10 mouse cellular contexts compared by ENCODE assay signal in the genomic region with DNA sequence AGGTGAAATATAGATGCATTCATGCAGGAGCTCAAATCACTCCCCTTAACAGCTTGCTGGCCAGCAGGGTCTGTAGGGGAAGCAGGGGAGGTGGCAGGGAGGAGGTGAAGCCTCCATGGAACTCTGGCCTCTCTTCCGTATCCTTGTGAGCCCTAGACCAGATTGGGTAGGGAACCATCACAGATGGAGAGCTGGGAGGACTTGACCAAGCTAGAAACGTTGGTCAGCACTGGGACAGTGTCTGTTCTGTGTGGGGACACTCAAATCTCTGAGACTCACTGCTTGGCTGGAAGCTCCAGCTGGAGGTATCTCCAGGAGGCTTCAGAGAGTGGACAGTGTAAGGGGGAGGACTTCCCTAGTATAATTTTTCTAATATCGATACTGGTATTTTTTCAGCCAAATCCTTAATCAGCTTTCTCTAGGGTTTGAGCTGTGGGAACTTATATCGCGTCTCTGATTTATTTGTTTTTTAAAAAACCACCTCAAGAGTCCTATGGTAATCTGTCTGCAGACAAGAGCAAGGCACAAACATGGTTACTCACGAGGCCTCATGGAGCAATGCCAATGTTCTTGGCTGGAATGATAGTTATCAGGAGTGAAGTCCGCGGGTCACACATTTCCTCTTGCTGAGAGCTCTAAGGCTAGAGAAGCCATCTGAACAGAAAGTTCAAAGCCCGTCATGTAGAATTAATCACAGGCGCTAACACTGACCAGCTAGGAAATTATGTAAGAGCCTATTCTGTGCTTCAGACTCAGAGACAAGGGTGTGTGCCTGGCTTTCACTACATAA. TPM values are rescaled to one million over a fixed set of nuclear protein-coding genes. Genes with fewer than 3 reads are reported as not detected.
DNase-seq lines count a peak whose midpoint lies in the region; ATAC-seq lines count a peak whose summit lies in the region.
"Had no signal": no experiment of that assay in that cellular context is flagged by ENCODE, and none has a peak within 500 bp of the region (broad histone marks: within the 10 kb centered on the region; RNA-seq: fewer than 3 reads in every experiment).

No protein-coding gene starts in this region.

- peaks cover 11% of the 10 kb centered on the region; the same call in 1 of the 2 replicates for H3K4me1 ChIP-seq in forebrain, embryonic 13.5 days
- H3K4me1 ChIP-seq in forebrain, embryonic 11.5 days (replicated peaks; ENCODE audit: control insufficient read depth, insufficient read depth, low read length) = no peaks in the 10 kb centered on the region
- no peaks in the 10 kb centered on the region for H3K4me1 ChIP-seq in liver, embryonic 11.5 days (replicated peaks; ENCODE audit: control insufficient read depth, insufficient read depth, low read length)
- H3K4me1 ChIP-seq in liver, embryonic 12.5 days = no peaks in the 10 kb centered on the region
- no peaks in the 10 kb centered on the region for H3K4me1 ChIP-seq in embryonic facial prominence, embryonic 12.5 days
- H3K4me1 ChIP-seq in neural tube, embryonic 15.5 days = peaks cover 12% of the 10 kb centered on the region; the same call in 1 of the 2 replicates

- no peaks in the 10 kb centered on the region for H3K9me3 ChIP-seq in forebrain, embryonic 13.5 days (replicated peaks)
- H3K9me3 ChIP-seq in forebrain, embryonic 11.5 days (ENCODE audit: control insufficient read depth, low read length) = no peaks in the 10 kb centered on the region
- H3K9me3 ChIP-seq in liver, embryonic 11.5 days (ENCODE audit: control insufficient read depth, low read length) = no peaks in the 10 kb centered on the region
- H3K9me3 ChIP-seq in liver, embryonic 12.5 days (replicated peaks) = no peaks in the 10 kb centered on the region
- no peaks in the 10 kb centered on the region for H3K9me3 ChIP-seq in embryonic facial prominence, embryonic 12.5 days
- H3K9me3 ChIP-seq in neural tube, embryonic 15.5 days (replicated peaks) = no peaks in the 10 kb centered on the region
- H3K9me3 ChIP-seq: lung, embryonic 15.5 days had no signal

- 0 out of 2 replicates have a peak, but pooled peaks cover 6% of the 10 kb centered on the region for H3K27me3 ChIP-seq in forebrain, embryonic 13.5 days
- no peaks in the 10 kb centered on the region; the same call in 1 of the 2 replicates for H3K27me3 ChIP-seq in forebrain, embryonic 11.5 days (ENCODE audit: control insufficient read depth, insufficient read depth, low read length)
- H3K27me3 ChIP-seq in liver, embryonic 11.5 days (replicated peaks; ENCODE audit: control insufficient read depth, insufficient read depth, low read length) = peaks cover 3% of the 10 kb centered on the region; the same call in 1 of the 2 replicates
- H3K27me3 ChIP-seq in liver, embryonic 12.5 days (replicated peaks) = peaks cover 16% of the 10 kb centered on the region
- H3K27me3 ChIP-seq in embryonic facial prominence, embryonic 12.5 days = no peaks in the 10 kb centered on the region
- H3K27me3 ChIP-seq in neural tube, embryonic 15.5 days (replicated peaks) = no peaks in the 10 kb centered on the region
- H3K27me3 ChIP-seq: lung, embryonic 15.5 days had no signal

- 0 out of 2 replicates have a peak overlapping the region, but pooled peaks have one; percentile 42 for H3K4me3 ChIP-seq in forebrain, embryonic 13.5 days
- H3K4me3 ChIP-seq in forebrain, embryonic 11.5 days (ENCODE audit: low read depth, low read length) = no peak overlapping the region
- no peak overlapping the region for H3K4me3 ChIP-seq in liver, embryonic 11.5 days (ENCODE audit: low read depth, low read length)
- no peak overlapping the region for H3K4me3 ChIP-seq in liver, embryonic 12.5 days
- no peak overlapping the region for H3K4me3 ChIP-seq in embryonic facial prominence, embryonic 12.5 days
- no peak overlapping the region for H3K4me3 ChIP-seq in neural tube, embryonic 15.5 days (replicated peaks)

- no peak for ATAC-seq in forebrain, embryonic 13.5 days
- no peak for ATAC-seq in forebrain, embryonic 11.5 days (replicated peaks; ENCODE audit: low FRiP score)
- peak; percentile 34; the same call in 1 of the 2 replicates for ATAC-seq in liver, embryonic 11.5 days (replicated peaks; ENCODE audit: low FRiP score)
- ATAC-seq in liver, embryonic 12.5 days = no peak
- ATAC-seq in embryonic facial prominence, embryonic 12.5 days (ENCODE audit: insufficient number of reproducible peaks, insufficient read depth, low FRiP score, low TSS enrichment) = no peak
- no peak for ATAC-seq in neural tube, embryonic 15.5 days (ENCODE audit: low FRiP score)

- peak overlapping the region; percentile 82 for H3K4me2 ChIP-seq in forebrain, embryonic 13.5 days
- H3K4me2 ChIP-seq in forebrain, embryonic 11.5 days (ENCODE audit: low read depth, low read length, severe bottlenecking) = no peak overlapping the region
- H3K4me2 ChIP-seq in liver, embryonic 11.5 days = no peak overlapping the region
- no peak overlapping the region for H3K4me2 ChIP-seq in liver, embryonic 12.5 days
- peak overlapping the region; percentile 70 for H3K4me2 ChIP-seq in embryonic facial prominence, embryonic 12.5 days (replicated peaks)
- peak overlapping the region; percentile 85 for H3K4me2 ChIP-seq in neural tube, embryonic 15.5 days

- no peak overlapping the region for H3K27ac ChIP-seq in forebrain, embryonic 13.5 days
- H3K27ac ChIP-seq in forebrain, embryonic 11.5 days (ENCODE audit: low read depth, low read length) = no peak overlapping the region
- no peak overlapping the region for H3K27ac ChIP-seq in liver, embryonic 11.5 days (ENCODE audit: low read depth, low read length)
- H3K27ac ChIP-seq in liver, embryonic 12.5 days = no peak overlapping the region
- H3K27ac ChIP-seq in embryonic facial prominence, embryonic 12.5 days = no peak overlapping the region
- H3K27ac ChIP-seq in neural tube, embryonic 15.5 days (replicated peaks) = no peak overlapping the region
- H3K27ac ChIP-seq: lung, embryonic 15.5 days had no signal

- H3K9ac ChIP-seq in forebrain, embryonic 13.5 days = 0 out of 2 replicates have a peak overlapping the region, but pooled peaks have one; percentile 55
- no peak overlapping the region for H3K9ac ChIP-seq in forebrain, embryonic 11.5 days (ENCODE audit: low read length)
- H3K9ac ChIP-seq in liver, embryonic 11.5 days (ENCODE audit: low read depth, low read length) = no peak overlapping the region
- H3K9ac ChIP-seq in liver, embryonic 12.5 days = no peak overlapping the region
- H3K9ac ChIP-seq in embryonic facial prominence, embryonic 12.5 days = 0 out of 2 replicates have a peak overlapping the region, but pooled peaks have one; percentile 46
- no peak overlapping the region for H3K9ac ChIP-seq in neural tube, embryonic 15.5 days (replicated peaks)

- no peaks in the 10 kb centered on the region for H3K36me3 ChIP-seq in forebrain, embryonic 13.5 days (ENCODE audit: poor library complexity, severe bottlenecking)
- H3K36me3 ChIP-seq in forebrain, embryonic 11.5 days (ENCODE audit: control insufficient read depth, insufficient read depth, low read length) = no peaks in the 10 kb centered on the region
- no peaks in the 10 kb centered on the region for H3K36me3 ChIP-seq in liver, embryonic 11.5 days (ENCODE audit: control insufficient read depth, insufficient read depth, low read length)
- H3K36me3 ChIP-seq in liver, embryonic 12.5 days = no peaks in the 10 kb centered on the region
- H3K36me3 ChIP-seq in embryonic facial prominence, embryonic 12.5 days = no peaks in the 10 kb centered on the region
- no peaks in the 10 kb centered on the region for H3K36me3 ChIP-seq in neural tube, embryonic 15.5 days
- H3K36me3 ChIP-seq: lung, embryonic 15.5 days had no signal

- DNase-seq in forebrain, embryonic 11.5 days (ENCODE audit: low spot score) = no peak
- no peak for DNase-seq in liver, embryonic 11.5 days (ENCODE audit: low spot score)
- DNase-seq in heart, postnatal 14 days = no peak
- no peak for DNase-seq in thymus, postnatal 0 days (ENCODE audit: low spot score)
- DNase-seq: B cell, adult 2 months had no signal

- 82% methylated on average over 10 of the region's 10 CpGs for WGBS in forebrain, embryonic 13.5 days
- 75% methylated on average over 10 of the region's 10 CpGs for WGBS in forebrain, embryonic 11.5 days
- 69% methylated on average over 10 of the region's 10 CpGs for WGBS in liver, embryonic 11.5 days
- 53% methylated on average over 10 of the region's 10 CpGs for WGBS in liver, embryonic 12.5 days (ENCODE audit: insufficient replicate concordance)
- 73% methylated on average over 10 of the region's 10 CpGs for WGBS in embryonic facial prominence, embryonic 12.5 days
- WGBS in neural tube, embryonic 15.5 days = 82% methylated on average over 10 of the region's 10 CpGs

- intact Hi-C loops in heart, postnatal 14 days (cut with DNase I) = no loop called here

RNA-seq across cellular contexts. Expression of a gene that starts 1.0 kb away (rescaled TPM):
- 12.6 and 17.7 TPM in 2 replicates for polyA plus RNA-seq in forebrain, embryonic 13.5 days (2015; fragmentation: Nextera tagmentation; extraction: Ambion mirVana)
- 5.4 and 6.9 TPM in 2 replicates for polyA plus RNA-seq in forebrain, embryonic 11.5 days (2014; fragmentation: Nextera tagmentation; extraction: Ambion mirVana)
- polyA plus RNA-seq in liver, embryonic 11.5 days (2014; fragmentation: Nextera tagmentation; extraction: Ambion mirVana) = 0.60 and 0.71 TPM in 2 replicates
- 0.19 and 0.29 TPM in 2 replicates for polyA plus RNA-seq in liver, embryonic 12.5 days (2016; fragmentation: Nextera tagmentation; extraction: Ambion mirVana)
- polyA plus RNA-seq in embryonic facial prominence, embryonic 12.5 days (2016; fragmentation: Nextera tagmentation; extraction: Ambion mirVana) = 3.9 and 5.0 TPM in 2 replicates
- polyA plus RNA-seq in neural tube, embryonic 15.5 days (2015; fragmentation: Nextera tagmentation; extraction: Ambion mirVana) = 48.0 and 56.3 TPM in 2 replicates
- not detected for total RNA-seq in heart, postnatal 14 days (2021)
- 4.2 and 5.0 TPM in 2 replicates for polyA plus RNA-seq in thymus, postnatal 0 days (2015; fragmentation: Nextera tagmentation; extraction: Ambion mirVana)

Comparison
In these comparisons a context has a peak if more than half of its experiments do, and no peak if none do; other contexts are left out.
1. H3K4me2 ChIP-seq: peak in forebrain, embryonic 13.5 days (single experiment), embryonic facial prominence, embryonic 12.5 days (single experiment) and neural tube, embryonic 15.5 days (single experiment); none in forebrain, embryonic 11.5 days (single experiment), liver, embryonic 11.5 days (single experiment) and liver, embryonic 12.5 days (single experiment).
2. H3K9ac ChIP-seq: peak in forebrain, embryonic 13.5 days (single experiment) and embryonic facial prominence, embryonic 12.5 days (single experiment); none in forebrain, embryonic 11.5 days (single experiment), liver, embryonic 11.5 days (single experiment), liver, embryonic 12.5 days (single experiment) and neural tube, embryonic 15.5 days (single experiment).